Mouse (Mus musculus) heart, embryonic 13.5 days (tissue): ENCODE measurements at regions not wholly inside any gene's neighbourhood (a gene's known extent, or its start where the extent isn't known, plus 50 kb on each side); places are given as distances from the start of the nearest gene placed in this dataset.

Source experiments
- ATAC-seq: fragments of 200-750 bp; cut with Nextera tagmentation; 2 replicates; pipeline ENCODE4 v1.8.0; 2017; ENCODE audit warnings: moderate TSS enrichment; ENCODE audit not compliant: insufficient number of reproducible peaks, low FRiP score, low TSS enrichment; ENCODE audit errors: extremely low read depth
- H3K27ac ChIP-seq: fragments of 300-500 bp; sonication (generic); replicated peaks from 2 replicates; pipeline ENCODE4 v1.5.1; 2015; ENCODE audit warnings: moderate library complexity, mild to moderate bottlenecking, inconsistent platforms
- H3K27me3 ChIP-seq: fragments of 300-500 bp; sonication (generic); replicated peaks from 2 replicates; pipeline ENCODE4 v1.6.1; 2015; ENCODE audit warnings: mild to moderate bottlenecking, inconsistent platforms
- H3K36me3 ChIP-seq: fragments of 300-500 bp; sonication (generic); 2 replicates; pipeline ENCODE4 v1.6.1; 2015; ENCODE audit warnings: mild to moderate bottlenecking, inconsistent platforms
- H3K4me1 ChIP-seq: fragments of 300-500 bp; sonication (generic); 2 replicates; pipeline ENCODE4 v1.6.1; 2015; ENCODE audit warnings: inconsistent platforms
- H3K4me2 ChIP-seq: fragments of 300-500 bp; sonication (generic); 2 replicates; pipeline ENCODE4 v1.6.1; 2015; ENCODE audit warnings: inconsistent platforms, mild to moderate bottlenecking, moderate library complexity
- H3K4me3 ChIP-seq: fragments of 300-500 bp; sonication (generic); 2 replicates; pipeline ENCODE4 v1.5.1; 2015; ENCODE audit warnings: moderate library complexity, mild to moderate bottlenecking, inconsistent platforms
- H3K9ac ChIP-seq: fragments of 300-500 bp; sonication (generic); 2 replicates; pipeline ENCODE4 v1.6.1; 2015; ENCODE audit warnings: inconsistent platforms, mild to moderate bottlenecking, moderate library complexity
- H3K9me3 ChIP-seq: fragments of 300-500 bp; sonication (generic); 2 replicates; pipeline ENCODE4 v1.6.1; 2016; ENCODE audit warnings: inconsistent platforms
- WGBS: fragments of 180-500 bp; shearing (Covaris S2); methylation state at CpG from one replicate; pipeline ENCODE4 v1.1.7; 2015; ENCODE audit warnings: mixed read lengths; 5-methylcytosine and 5-hydroxymethylcytosine counted together

DNA sequence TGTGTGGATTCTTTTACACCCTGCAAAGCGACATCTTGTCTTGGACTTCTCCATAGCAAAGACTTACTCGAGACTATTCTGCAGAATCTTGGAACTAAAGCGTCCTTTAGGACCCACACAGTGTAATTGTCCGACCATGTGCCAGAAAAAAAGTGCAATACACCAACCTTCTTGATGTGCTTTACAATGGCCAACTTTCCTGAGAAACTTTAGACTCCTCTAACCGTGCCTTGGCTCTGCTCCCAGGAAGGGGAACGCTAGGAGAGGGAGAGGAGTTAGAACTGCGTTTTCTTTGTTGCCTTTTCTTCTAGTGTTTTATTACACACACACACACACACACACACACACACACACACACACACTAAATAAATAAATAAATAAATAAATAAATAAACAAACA, 515.1 kb upstream of the Mgmt start:
- no peak overlapping the region for H3K4me2 ChIP-seq
- peak overlapping the region; percentile 70 for H3K27ac ChIP-seq
- no peak for ATAC-seq
- no peaks in the 10 kb centered on the region for H3K9me3 ChIP-seq
- no peaks in the 10 kb centered on the region; the same call in 1 of the 2 replicates for H3K27me3 ChIP-seq
- H3K4me1 ChIP-seq = peaks cover 44% of the 10 kb centered on the region
- WGBS = 69% methylated on average over 7 of the region's 7 CpGs
- H3K36me3 ChIP-seq = no peaks in the 10 kb centered on the region
- H3K4me3 ChIP-seq = no peak overlapping the region
- H3K9ac ChIP-seq = no peak overlapping the region

DNA sequence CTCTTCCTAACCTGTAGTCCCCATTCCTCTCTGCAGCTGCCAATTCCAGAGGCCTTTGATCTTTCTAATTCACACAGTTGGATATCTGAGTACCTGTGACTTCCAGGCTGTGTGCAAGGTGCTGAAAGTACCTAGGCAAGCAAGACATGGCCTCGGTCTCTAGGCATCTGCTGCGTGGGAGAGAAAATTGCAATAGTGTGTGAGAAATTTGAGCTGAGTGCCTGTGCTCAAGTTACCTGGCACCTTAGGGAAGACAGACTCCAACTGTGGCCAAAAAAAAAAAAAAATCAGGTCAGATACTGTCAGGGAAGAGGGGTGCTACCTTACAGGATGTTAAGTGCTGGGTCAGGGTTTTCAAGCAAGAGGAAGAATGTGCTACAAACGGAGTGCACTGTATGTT, 514.7 kb upstream of the Mgmt start:
- Histone ChIP-seq H3K36me3 (no peaks in the 10 kb centered on the region), H3K27me3 (no peaks in the 10 kb centered on the region; the same call in 1 of the 2 replicates), H3K4me1 (peaks cover 44% of the 10 kb centered on the region), H3K9me3 (no peaks in the 10 kb centered on the region), H3K4me3 (no peak overlapping the region), H3K4me2 (no peak overlapping the region), H3K27ac (no peak overlapping the region), H3K9ac (no peak overlapping the region)
- 45% methylated on average over 3 of the region's 3 CpGs for WGBS
- no peak for ATAC-seq

DNA sequence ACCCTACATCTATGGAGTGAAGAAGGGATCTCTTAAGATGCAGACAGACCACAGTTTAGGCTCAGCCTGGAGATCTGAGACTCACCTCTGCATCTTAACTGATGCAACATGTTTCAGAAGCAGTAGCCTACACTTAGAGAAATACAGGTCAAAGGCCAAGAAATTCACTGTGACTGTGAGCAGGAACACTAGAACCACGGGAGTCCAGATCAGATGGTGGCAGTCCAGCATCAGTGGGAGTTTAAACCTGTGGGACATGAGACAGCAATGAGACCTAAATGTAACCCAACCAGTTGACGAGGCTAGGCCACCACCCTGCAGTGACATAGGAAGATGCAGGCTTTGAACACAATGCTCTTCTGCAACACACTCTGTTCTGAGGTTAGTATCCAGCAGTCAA, 511.1 kb upstream of the Mgmt start:
- H3K27ac ChIP-seq = no peak overlapping the region
- no peak overlapping the region for H3K9ac ChIP-seq
- no peak for ATAC-seq
- no peaks in the 10 kb centered on the region; the same call in 1 of the 2 replicates for H3K27me3 ChIP-seq
- 86% methylated on average over 2 of the region's 2 CpGs for WGBS
- H3K4me1 ChIP-seq = peaks cover 30% of the 10 kb centered on the region
- H3K9me3 ChIP-seq = no peaks in the 10 kb centered on the region
- H3K36me3 ChIP-seq = no peaks in the 10 kb centered on the region
- H3K4me2 ChIP-seq = no peak overlapping the region
- H3K4me3 ChIP-seq = no peak overlapping the region

DNA sequence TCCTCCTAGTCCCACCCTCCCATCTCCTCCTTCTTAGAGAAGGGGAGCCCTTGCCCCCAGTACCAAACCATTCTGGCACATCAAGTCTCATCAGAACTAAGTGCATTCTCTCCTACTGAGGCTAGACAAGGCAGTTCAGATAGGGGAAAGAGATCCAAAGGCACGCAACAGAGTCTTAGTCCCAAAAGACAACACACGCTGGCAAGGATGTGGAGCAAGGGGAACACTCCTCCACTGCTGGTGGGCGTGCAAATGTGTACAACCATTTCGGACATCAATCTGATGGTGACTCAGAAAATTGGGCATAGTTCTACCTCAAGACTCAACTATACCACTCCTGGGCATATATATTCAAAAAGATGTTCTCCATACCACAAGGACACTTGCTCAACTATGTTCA, 506.7 kb upstream of the Mgmt start:
- no peak overlapping the region for H3K27ac ChIP-seq
- no peaks in the 10 kb centered on the region for H3K36me3 ChIP-seq
- H3K4me1 ChIP-seq = no peaks in the 10 kb centered on the region
- no peak overlapping the region for H3K4me2 ChIP-seq
- H3K9ac ChIP-seq = no peak overlapping the region
- H3K9me3 ChIP-seq = no peaks in the 10 kb centered on the region
- ATAC-seq = no peak
- H3K4me3 ChIP-seq = no peak overlapping the region
- 68% methylated on average over 4 of the region's 4 CpGs for WGBS
- H3K27me3 ChIP-seq = no peaks in the 10 kb centered on the region

DNA sequence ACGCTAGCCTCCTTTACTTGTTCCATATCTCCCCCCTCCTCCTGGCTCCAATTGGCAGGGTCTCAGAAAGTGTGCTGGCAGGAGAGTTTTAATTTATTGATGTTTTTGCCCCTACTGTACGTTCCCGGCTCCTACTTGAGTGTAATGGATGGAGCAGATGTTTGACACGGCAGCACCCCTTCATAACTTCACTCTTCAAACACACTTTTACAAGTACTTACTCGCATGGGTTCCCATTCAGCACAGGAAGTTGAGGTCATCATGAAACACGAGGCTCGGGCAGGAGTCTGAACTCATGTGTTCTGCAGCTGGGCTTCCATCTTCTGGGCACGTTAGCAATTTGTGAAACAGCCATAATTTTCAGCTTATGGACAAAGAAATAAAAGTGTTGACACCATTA, 504.3 kb upstream of the Mgmt start:
- H3K4me3 ChIP-seq = no peak overlapping the region
- no peak overlapping the region for H3K9ac ChIP-seq
- 56% methylated on average over 8 of the region's 8 CpGs for WGBS
- no peaks in the 10 kb centered on the region for H3K27me3 ChIP-seq
- H3K4me2 ChIP-seq = no peak overlapping the region
- no peaks in the 10 kb centered on the region for H3K9me3 ChIP-seq
- ATAC-seq = no peak
- H3K4me1 ChIP-seq = no peaks in the 10 kb centered on the region
- H3K27ac ChIP-seq = no peak overlapping the region
- no peaks in the 10 kb centered on the region for H3K36me3 ChIP-seq

DNA sequence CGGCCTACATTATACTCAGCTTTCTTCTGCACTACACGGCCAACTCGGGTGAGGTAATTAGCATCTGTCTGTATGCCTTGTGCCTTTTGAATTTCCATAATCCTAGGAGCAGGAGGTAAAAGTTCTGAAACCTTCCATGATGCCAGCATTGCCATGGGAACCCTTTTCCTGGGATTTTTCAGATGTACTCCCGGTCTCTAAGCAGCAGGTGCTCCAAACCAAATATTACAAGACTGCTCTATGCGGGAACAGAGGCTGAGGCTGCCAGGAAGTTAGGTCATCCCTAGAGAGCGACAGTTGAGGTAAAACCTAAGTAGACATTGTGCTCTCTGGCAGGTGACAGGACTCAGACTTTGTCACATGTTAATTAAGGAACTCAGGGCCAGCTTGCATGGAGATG, 501.0 kb upstream of the Mgmt start:
- 76% methylated on average over 6 of the region's 6 CpGs for WGBS
- Histone ChIP-seq H3K4me1 (peaks cover 4% of the 10 kb centered on the region; the same call in 1 of the 2 replicates), H3K36me3 (no peaks in the 10 kb centered on the region), H3K9ac (no peak overlapping the region), H3K27ac (no peak overlapping the region), H3K4me2 (no peak overlapping the region), H3K4me3 (no peak overlapping the region), H3K27me3 (no peaks in the 10 kb centered on the region), H3K9me3 (no peaks in the 10 kb centered on the region)
- ATAC-seq = no peak

DNA sequence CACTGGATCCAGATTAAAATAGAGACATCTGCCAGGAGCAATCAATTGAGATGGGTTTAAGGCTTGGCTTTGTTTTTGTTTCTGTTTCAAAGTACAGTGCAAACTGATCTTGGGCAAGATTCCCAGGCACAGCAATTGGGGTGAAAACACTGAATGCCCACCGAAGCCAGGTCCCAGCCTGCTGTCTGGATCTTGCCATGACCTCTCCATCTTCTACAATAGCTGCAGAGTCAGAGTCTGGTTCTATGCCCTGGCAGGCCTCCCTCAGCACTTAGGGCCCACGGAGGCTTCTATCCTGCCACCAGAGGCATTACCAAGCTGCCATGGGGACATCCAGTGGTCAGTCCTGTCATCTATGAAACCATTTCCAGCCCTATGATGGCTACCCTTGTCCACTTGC, 498.6 kb upstream of the Mgmt start:
- Histone ChIP-seq H3K4me1 (peaks cover 4% of the 10 kb centered on the region; the same call in 1 of the 2 replicates), H3K4me3 (no peak overlapping the region), H3K27me3 (no peaks in the 10 kb centered on the region), H3K27ac (no peak overlapping the region), H3K4me2 (no peak overlapping the region), H3K9me3 (no peaks in the 10 kb centered on the region), H3K9ac (no peak overlapping the region), H3K36me3 (no peaks in the 10 kb centered on the region)
- no peak for ATAC-seq
- WGBS = 58% methylated on average over 2 of the region's 2 CpGs

DNA sequence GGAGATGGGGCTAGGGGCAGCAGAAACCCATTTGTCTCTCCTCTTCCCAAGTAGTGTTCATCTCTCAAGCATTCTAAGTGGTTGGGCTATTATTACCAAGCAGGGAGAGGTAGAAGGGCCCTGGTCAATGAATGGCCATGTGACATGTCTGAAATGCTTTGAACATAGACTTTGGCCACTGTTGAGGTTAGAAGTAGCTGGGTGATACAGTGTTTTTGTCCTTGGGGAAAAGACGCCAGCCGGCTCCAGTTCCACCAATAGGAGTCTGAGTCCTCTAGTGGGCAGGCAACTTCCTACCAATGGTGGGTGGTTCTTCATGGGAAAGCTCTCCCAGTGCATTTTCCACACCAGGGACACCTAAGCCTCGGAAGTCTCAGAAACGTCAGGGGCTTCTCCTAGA, 497.3 kb upstream of the Mgmt start:
- no peak overlapping the region for H3K4me2 ChIP-seq
- no peaks in the 10 kb centered on the region for H3K9me3 ChIP-seq
- no peaks in the 10 kb centered on the region for H3K27me3 ChIP-seq
- no peak for ATAC-seq
- WGBS = 84% methylated on average over 4 of the region's 4 CpGs
- H3K27ac ChIP-seq = no peak overlapping the region
- H3K9ac ChIP-seq = no peak overlapping the region
- peaks cover 4% of the 10 kb centered on the region; the same call in 1 of the 2 replicates for H3K4me1 ChIP-seq
- no peak overlapping the region for H3K4me3 ChIP-seq
- no peaks in the 10 kb centered on the region for H3K36me3 ChIP-seq

DNA sequence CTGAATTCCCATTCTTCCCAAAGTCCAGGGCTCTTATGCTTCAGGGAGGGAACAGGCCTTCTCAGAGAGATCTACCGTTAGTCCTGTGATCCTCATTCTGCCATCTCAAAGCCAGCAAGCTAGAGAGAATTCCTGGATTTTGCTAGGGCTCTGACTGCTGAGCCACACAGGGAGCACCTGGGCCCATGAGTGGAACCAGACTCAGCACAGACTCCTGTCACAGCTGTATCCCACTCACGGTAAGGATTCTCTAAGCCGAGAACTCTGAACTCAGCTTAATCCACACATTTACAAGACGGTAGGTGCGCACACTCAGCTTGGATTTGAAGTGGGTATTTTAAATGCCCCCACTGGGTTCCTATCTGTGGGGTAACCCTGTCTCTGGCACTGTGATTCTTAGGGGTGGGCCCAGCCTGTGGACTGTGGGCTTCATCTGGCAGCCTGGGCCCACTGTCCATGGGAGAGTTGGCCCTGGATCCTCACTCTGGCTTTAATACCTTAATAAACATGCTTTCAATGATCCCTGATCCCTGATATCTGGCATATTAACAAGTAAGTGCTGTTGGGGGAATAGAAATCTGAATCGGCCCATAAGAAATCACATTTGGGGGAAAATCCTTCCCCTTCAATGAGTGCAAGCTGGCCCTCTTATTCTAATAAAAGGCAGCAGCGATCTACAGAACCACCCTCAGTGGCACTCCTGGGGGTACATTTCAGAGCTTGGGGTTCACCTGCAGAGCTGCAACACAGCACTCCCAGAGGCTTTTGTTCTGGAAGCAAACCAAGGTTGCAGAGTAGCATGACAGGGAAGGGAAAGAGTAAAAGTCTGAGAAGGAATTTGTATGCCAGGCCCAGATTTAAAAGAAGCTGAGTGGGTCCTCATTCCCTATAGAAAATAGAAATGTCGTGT, 491.5 kb upstream of the Mgmt start:
- Histone ChIP-seq H3K9ac (no peak overlapping the region), H3K27ac (no peak overlapping the region), H3K4me1 (peaks cover 11% of the 10 kb centered on the region), H3K4me3 (no peak overlapping the region), H3K36me3 (no peaks in the 10 kb centered on the region), H3K27me3 (no peaks in the 10 kb centered on the region; the same call in 1 of the 2 replicates), H3K9me3 (no peaks in the 10 kb centered on the region), H3K4me2 (no peak overlapping the region)
- no peak for ATAC-seq
- 77% methylated on average over 8 of the region's 8 CpGs for WGBS

DNA sequence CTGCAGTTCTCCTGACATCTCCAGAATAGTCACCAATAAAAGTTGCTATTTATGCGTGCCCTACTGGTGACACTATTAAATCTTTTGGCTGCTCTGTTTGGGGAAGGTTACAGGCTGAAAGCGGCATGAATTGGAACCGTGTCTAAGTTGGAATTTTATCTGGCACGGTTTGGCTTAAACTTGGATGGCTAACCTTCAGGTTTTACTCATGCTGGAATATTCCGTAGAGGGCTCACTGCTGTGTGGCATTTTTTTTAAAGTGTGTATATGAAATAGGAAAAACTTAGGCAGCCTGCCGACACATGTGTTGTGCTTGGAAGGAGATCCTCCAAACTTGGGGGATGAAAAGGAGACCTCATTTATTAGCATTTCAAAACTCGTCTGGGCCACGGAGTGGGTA, 489.0 kb upstream of the Mgmt start:
- no peak for ATAC-seq
- Histone ChIP-seq H3K4me3 (no peak overlapping the region), H3K27me3 (peaks cover 4% of the 10 kb centered on the region; the same call in 1 of the 2 replicates), H3K36me3 (no peaks in the 10 kb centered on the region), H3K9ac (no peak overlapping the region), H3K9me3 (no peaks in the 10 kb centered on the region), H3K4me2 (no peak overlapping the region), H3K27ac (no peak overlapping the region), H3K4me1 (peaks cover 11% of the 10 kb centered on the region)
- 70% methylated on average over 8 of the region's 8 CpGs for WGBS

DNA sequence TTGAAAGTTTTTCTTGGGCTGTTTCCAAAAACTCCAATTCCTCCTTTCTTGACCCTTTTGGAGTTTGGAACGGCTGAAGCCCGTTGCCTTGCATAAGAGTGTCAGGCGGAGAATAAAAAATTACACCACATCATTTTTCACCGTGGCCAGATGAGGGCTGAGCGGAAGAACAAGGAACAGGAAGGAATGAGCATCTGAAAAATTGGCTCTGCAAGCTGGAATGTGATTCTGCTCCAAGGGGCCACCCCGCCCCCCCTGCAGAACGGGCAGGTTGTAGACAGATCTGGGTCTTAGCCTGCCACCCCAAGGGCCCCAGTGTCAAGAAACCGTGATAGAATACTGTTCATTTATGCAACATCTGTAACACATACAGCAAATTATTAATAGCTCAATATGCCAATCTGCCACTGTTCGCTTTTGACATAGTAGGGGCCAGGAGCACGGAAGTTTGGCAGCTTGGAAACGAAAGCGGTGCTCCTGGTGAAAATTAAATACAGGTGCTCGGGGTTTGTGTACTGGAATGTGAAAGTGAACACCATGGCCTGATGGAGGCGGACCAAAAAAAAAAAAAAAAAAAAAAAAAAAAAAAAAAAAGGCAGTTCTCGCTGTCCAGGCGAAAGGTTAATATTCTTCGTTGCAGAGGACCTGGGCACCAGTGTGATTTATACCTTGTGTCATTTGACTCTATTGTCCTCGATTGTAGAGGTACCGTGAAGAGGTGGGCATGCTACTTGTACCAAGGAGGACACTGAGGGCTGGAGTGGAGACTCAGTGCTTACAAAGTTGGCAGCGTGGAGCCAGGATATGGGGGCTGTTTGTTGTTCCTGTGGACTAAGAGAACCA, 487.9 kb upstream of the Mgmt start:
- H3K4me1 ChIP-seq = peaks cover 11% of the 10 kb centered on the region
- H3K9me3 ChIP-seq = no peaks in the 10 kb centered on the region
- no peak overlapping the region for H3K27ac ChIP-seq
- no peak overlapping the region for H3K4me3 ChIP-seq
- H3K9ac ChIP-seq = no peak overlapping the region
- WGBS = 60% methylated on average over 20 of the region's 20 CpGs
- no peak for ATAC-seq
- H3K4me2 ChIP-seq = peak overlapping the region; percentile 36
- H3K27me3 ChIP-seq = peaks cover 6% of the 10 kb centered on the region; the same call in 1 of the 2 replicates
- no peaks in the 10 kb centered on the region for H3K36me3 ChIP-seq
